Mouse (Mus musculus): ENCODE results near the gene Lyzl4. TPM values are rescaled to one million over a fixed set of nuclear protein-coding genes. Genes with fewer than 3 reads are reported as not detected.

Gene Lyzl4
- polyA plus RNA-seq, 1 experiment from 2014 or later: not detected

GRCm38 (mm10) chr9:121623235-121623634, 18.7 kb downstream of the Lyzl4 start:
- no peak for ATAC-seq (replicated peaks; ENCODE audit: low FRiP score)
- H3K27ac ChIP-seq (ENCODE audit: low read depth, low read length): no peak overlapping the region
- DNase-seq (ENCODE audit: low spot score): no peak
- no peaks in the 10 kb centered on the region for H3K9me3 ChIP-seq (ENCODE audit: control insufficient read depth, low read length)
- WGBS: 90% methylated on average over 4 of the region's 4 CpGs
- no peaks in the 10 kb centered on the region for H3K36me3 ChIP-seq (ENCODE audit: control insufficient read depth, insufficient read depth, low read length)
- no peak overlapping the region for H3K4me2 ChIP-seq (ENCODE audit: low read depth, low read length, severe bottlenecking)
- no peak overlapping the region for H3K9ac ChIP-seq (ENCODE audit: low read length)
- no peaks in the 10 kb centered on the region for H3K4me1 ChIP-seq (replicated peaks; ENCODE audit: control insufficient read depth, insufficient read depth, low read length)
- no peaks in the 10 kb centered on the region for H3K27me3 ChIP-seq (ENCODE audit: control insufficient read depth, insufficient read depth, low read length)
- no peak overlapping the region for H3K4me3 ChIP-seq (ENCODE audit: low read depth, low read length)

GRCm38 (mm10) chr9:121619441-121619840, 22.5 kb downstream of the Lyzl4 start:
- DNase-seq (ENCODE audit: low spot score): no peak
- WGBS: 52% methylated on average over 7 of the region's 7 CpGs

GRCm38 (mm10) chr9:121616471-121616870, 25.4 kb downstream of the Lyzl4 start:
- Histone ChIP-seq H3K4me3 (ENCODE audit: low read depth, low read length) (no peak overlapping the region), H3K27me3 (ENCODE audit: control insufficient read depth, insufficient read depth, low read length) (no peaks in the 10 kb centered on the region), H3K9me3 (ENCODE audit: control insufficient read depth, low read length) (no peaks in the 10 kb centered on the region), H3K4me1 (replicated peaks; ENCODE audit: control insufficient read depth, insufficient read depth, low read length) (no peaks in the 10 kb centered on the region), H3K9ac (ENCODE audit: low read length) (no peak overlapping the region), H3K4me2 (ENCODE audit: low read depth, low read length, severe bottlenecking) (no peak overlapping the region), H3K36me3 (ENCODE audit: control insufficient read depth, insufficient read depth, low read length) (no peaks in the 10 kb centered on the region), H3K27ac (ENCODE audit: low read depth, low read length) (no peak overlapping the region)
- WGBS: 44% methylated on average over 3 of the region's 3 CpGs
- DNase-seq (ENCODE audit: low spot score) (peak; percentile 61), ATAC-seq (replicated peaks; ENCODE audit: low FRiP score) (no peak)

More at GRCm38 (mm10) chr9:121619441-121619840, 22.5 kb downstream of the Lyzl4 start:
- H3K4me2 ChIP-seq (ENCODE audit: low read depth, low read length, severe bottlenecking): no peak overlapping the region
- no peak overlapping the region for H3K4me3 ChIP-seq (ENCODE audit: low read depth, low read length)
- ATAC-seq (replicated peaks; ENCODE audit: low FRiP score): no peak
- no peaks in the 10 kb centered on the region for H3K27me3 ChIP-seq (ENCODE audit: control insufficient read depth, insufficient read depth, low read length)
- no peaks in the 10 kb centered on the region for H3K36me3 ChIP-seq (ENCODE audit: control insufficient read depth, insufficient read depth, low read length)
- no peaks in the 10 kb centered on the region for H3K4me1 ChIP-seq (replicated peaks; ENCODE audit: control insufficient read depth, insufficient read depth, low read length)
- H3K9me3 ChIP-seq (ENCODE audit: control insufficient read depth, low read length): no peaks in the 10 kb centered on the region
- H3K9ac ChIP-seq (ENCODE audit: low read length): no peak overlapping the region
- H3K27ac ChIP-seq (ENCODE audit: low read depth, low read length): no peak overlapping the region

- Histone ChIP-seq H3K4me1 (replicated peaks; ENCODE audit: control insufficient read depth, insufficient read depth, low read length) (no peaks in the 10 kb centered on the region), H3K4me2 (ENCODE audit: low read depth, low read length, severe bottlenecking) (no peak overlapping the region), H3K36me3 (ENCODE audit: control insufficient read depth, insufficient read depth, low read length) (no peaks in the 10 kb centered on the region), H3K9me3 (ENCODE audit: control insufficient read depth, low read length) (no peaks in the 10 kb centered on the region), H3K4me3 (ENCODE audit: low read depth, low read length) (no peak overlapping the region), H3K27ac (ENCODE audit: low read depth, low read length) (no peak overlapping the region), H3K27me3 (ENCODE audit: control insufficient read depth, insufficient read depth, low read length) (no peaks in the 10 kb centered on the region), H3K9ac (ENCODE audit: low read length) (no peak overlapping the region)
- ATAC-seq (replicated peaks; ENCODE audit: low FRiP score) (no peak), DNase-seq (ENCODE audit: low spot score) (no peak)
These were observed 27.6 kb downstream of the Lyzl4 start for GRCm38 (mm10) chr9:121614241-121614757.

- ATAC-seq (replicated peaks; ENCODE audit: low FRiP score): no peak
- H3K27ac ChIP-seq (ENCODE audit: low read depth, low read length): no peak overlapping the region
- H3K4me3 ChIP-seq (ENCODE audit: low read depth, low read length): no peak overlapping the region
- H3K9me3 ChIP-seq (ENCODE audit: control insufficient read depth, low read length): no peaks in the 10 kb centered on the region
- no peak overlapping the region for H3K9ac ChIP-seq (ENCODE audit: low read length)
- no peaks in the 10 kb centered on the region for H3K36me3 ChIP-seq (ENCODE audit: control insufficient read depth, insufficient read depth, low read length)
- DNase-seq (ENCODE audit: low spot score): no peak
- no peaks in the 10 kb centered on the region for H3K27me3 ChIP-seq (ENCODE audit: control insufficient read depth, insufficient read depth, low read length)
- H3K4me1 ChIP-seq (replicated peaks; ENCODE audit: control insufficient read depth, insufficient read depth, low read length): no peaks in the 10 kb centered on the region
- 79% methylated on average over 5 of the region's 5 CpGs for WGBS
- H3K4me2 ChIP-seq (ENCODE audit: low read depth, low read length, severe bottlenecking): no peak overlapping the region
These were observed 28.7 kb downstream of the Lyzl4 start for GRCm38 (mm10) chr9:121613192-121613591.

- no peak overlapping the region for H3K4me3 ChIP-seq (ENCODE audit: low read depth, low read length)
- H3K9me3 ChIP-seq (ENCODE audit: control insufficient read depth, low read length): no peaks in the 10 kb centered on the region
- DNase-seq (ENCODE audit: low spot score) (no peak), ATAC-seq (replicated peaks; ENCODE audit: low FRiP score) (no peak)
- no peaks in the 10 kb centered on the region for H3K27me3 ChIP-seq (ENCODE audit: control insufficient read depth, insufficient read depth, low read length)
- no peak overlapping the region for H3K4me2 ChIP-seq (ENCODE audit: low read depth, low read length, severe bottlenecking)
- H3K36me3 ChIP-seq (ENCODE audit: control insufficient read depth, insufficient read depth, low read length): no peaks in the 10 kb centered on the region
- H3K9ac ChIP-seq (ENCODE audit: low read length): no peak overlapping the region
- no peaks in the 10 kb centered on the region for H3K4me1 ChIP-seq (replicated peaks; ENCODE audit: control insufficient read depth, insufficient read depth, low read length)
- no peak overlapping the region for H3K27ac ChIP-seq (ENCODE audit: low read depth, low read length)
- 78% methylated on average over 6 of the region's 6 CpGs for WGBS
These were observed 32.5 kb downstream of the Lyzl4 start for GRCm38 (mm10) chr9:121609381-121609780.

GRCm38 (mm10) chr9:121606498-121607096, 35.3 kb downstream of the Lyzl4 start:
- Histone ChIP-seq H3K27ac (ENCODE audit: low read depth, low read length) (no peak overlapping the region), H3K9ac (ENCODE audit: low read length) (no peak overlapping the region), H3K27me3 (ENCODE audit: control insufficient read depth, insufficient read depth, low read length) (no peaks in the 10 kb centered on the region), H3K4me1 (replicated peaks; ENCODE audit: control insufficient read depth, insufficient read depth, low read length) (no peaks in the 10 kb centered on the region), H3K9me3 (ENCODE audit: control insufficient read depth, low read length) (no peaks in the 10 kb centered on the region), H3K4me3 (ENCODE audit: low read depth, low read length) (no peak overlapping the region), H3K4me2 (ENCODE audit: low read depth, low read length, severe bottlenecking) (no peak overlapping the region), H3K36me3 (ENCODE audit: control insufficient read depth, insufficient read depth, low read length) (no peaks in the 10 kb centered on the region)
- 0 out of 2 replicates have a peak, but pooled peaks have one; percentile 12 for ATAC-seq (replicated peaks; ENCODE audit: low FRiP score)
- 63% methylated on average over 1 of the region's 1 CpGs for WGBS
- no peak for DNase-seq (ENCODE audit: low spot score)

- no peaks in the 10 kb centered on the region for H3K9me3 ChIP-seq (ENCODE audit: control insufficient read depth, low read length)
- H3K4me3 ChIP-seq (ENCODE audit: low read depth, low read length): no peak overlapping the region
- 62% methylated on average over 12 of the region's 12 CpGs for WGBS
- DNase-seq (ENCODE audit: low spot score) (peak; percentile 88), ATAC-seq (replicated peaks; ENCODE audit: low FRiP score) (peak; percentile 82)
- H3K4me2 ChIP-seq (ENCODE audit: low read depth, low read length, severe bottlenecking): no peak overlapping the region
- H3K4me1 ChIP-seq (replicated peaks; ENCODE audit: control insufficient read depth, insufficient read depth, low read length): no peaks in the 10 kb centered on the region
- H3K27ac ChIP-seq (ENCODE audit: low read depth, low read length): no peak overlapping the region
- H3K27me3 ChIP-seq (ENCODE audit: control insufficient read depth, insufficient read depth, low read length): no peaks in the 10 kb centered on the region
- no peak overlapping the region for H3K9ac ChIP-seq (ENCODE audit: low read length)
- no peaks in the 10 kb centered on the region for H3K36me3 ChIP-seq (ENCODE audit: control insufficient read depth, insufficient read depth, low read length)
These were observed 36.2 kb downstream of the Lyzl4 start for GRCm38 (mm10) chr9:121605414-121606278.
